Mouse (Mus musculus): ENCODE measurements around the gene Prdm16.

Prdm16 gene

GRCm38 (mm10) chr4:154636721-154637311, at the start of gene Prdm16:
Prdm16 (minus strand) TSS chr4:154636873.
- peak; percentile 70 for DNase-seq

GRCm38 (mm10) chr4:154683068-154683752, 46.5 kb upstream of the Prdm16 start:
- no peak for DNase-seq

GRCm38 (mm10) chr4:154682311-154682710, 45.6 kb upstream of the Prdm16 start:
- no peak for DNase-seq

GRCm38 (mm10) chr4:154675441-154676000, 38.8 kb upstream of the Prdm16 start:
- DNase-seq = no peak

- no peak for DNase-seq
These were observed 38.3 kb upstream of the Prdm16 start for GRCm38 (mm10) chr4:154674966-154675365.

GRCm38 (mm10) chr4:154674541-154674940, 37.9 kb upstream of the Prdm16 start:
- peak; percentile 76 for DNase-seq

GRCm38 (mm10) chr4:154673986-154674385, 37.3 kb upstream of the Prdm16 start:
- DNase-seq = no peak

- DNase-seq = no peak
These were observed 35.4 kb upstream of the Prdm16 start for GRCm38 (mm10) chr4:154672027-154672426.

GRCm38 (mm10) chr4:154671232-154671912, 34.7 kb upstream of the Prdm16 start:
- DNase-seq = peak; percentile 64

GRCm38 (mm10) chr4:154667767-154668166, 31.1 kb upstream of the Prdm16 start, which contains the start of gene Actrt2:
Actrt2 (minus strand) TSS chr4:154667867.
- DNase-seq = no peak

GRCm38 (mm10) chr4:154662681-154663215, 26.1 kb upstream of the Prdm16 start:
- DNase-seq = no peak

- DNase-seq = no peak
These were observed 24.6 kb upstream of the Prdm16 start for GRCm38 (mm10) chr4:154661256-154661655.

GRCm38 (mm10) chr4:154660025-154660424, 23.4 kb upstream of the Prdm16 start:
- DNase-seq = no peak

- DNase-seq = peak; percentile 61
These were observed 18.6 kb upstream of the Prdm16 start for GRCm38 (mm10) chr4:154655134-154655910.

- no peak for DNase-seq
These were observed 15.8 kb upstream of the Prdm16 start for GRCm38 (mm10) chr4:154652494-154652893.

GRCm38 (mm10) chr4:154649083-154649747, 12.5 kb upstream of the Prdm16 start:
- DNase-seq = no peak

- peak; percentile 56 for DNase-seq
These were observed 5.8 kb upstream of the Prdm16 start for GRCm38 (mm10) chr4:154642496-154642895.

GRCm38 (mm10) chr4:154641296-154642110, 4.8 kb upstream of the Prdm16 start:
- DNase-seq = no peak

- no peak for DNase-seq
These were observed 4.0 kb upstream of the Prdm16 start for GRCm38 (mm10) chr4:154640443-154641295.

All from kidney, postnatal 10 days (tissue).